In the genomic region with DNA sequence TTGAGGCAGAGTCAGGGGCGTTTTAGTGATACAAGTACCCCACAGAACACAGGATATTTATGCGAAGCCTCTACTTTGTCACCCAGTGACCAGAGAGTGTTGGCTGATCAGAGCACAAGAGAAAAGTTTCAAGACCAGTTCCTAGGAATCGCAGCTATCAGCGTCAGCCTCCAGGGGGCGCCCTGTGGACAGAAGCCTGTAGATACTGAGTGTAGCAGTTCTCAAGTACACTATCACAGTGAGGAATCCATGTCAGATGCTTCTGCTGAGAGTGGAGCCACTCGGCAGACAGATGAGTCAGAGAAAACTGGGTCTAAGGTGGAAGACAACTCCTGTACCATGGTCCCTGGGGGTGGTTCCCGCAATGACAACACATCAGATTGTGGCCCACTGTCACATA, we compare ENCODE assay signal across 8 mouse cellular contexts.
DNase-seq lines count a peak whose midpoint lies in the region; ATAC-seq and TF ChIP-seq lines count a peak whose summit lies in the region.

No protein-coding gene starts in this region.

- no peaks in the 10 kb centered on the region for H3K27me3 ChIP-seq in forebrain, postnatal 0 days (ENCODE audit: insufficient read depth, low read length)
- H3K27me3 ChIP-seq in forebrain, embryonic 13.5 days: no peaks in the 10 kb centered on the region
- H3K27me3 ChIP-seq in kidney, postnatal 0 days (ENCODE audit: insufficient read depth, low read length): no peaks in the 10 kb centered on the region
- H3K27me3 ChIP-seq in lung, embryonic 14.5 days (ENCODE audit: insufficient read depth, low read length): no peaks in the 10 kb centered on the region
- no peaks in the 10 kb centered on the region for H3K27me3 ChIP-seq in small intestine, adult 2 months (ENCODE audit: control insufficient read depth, insufficient read depth, low read length)

- H3K27ac ChIP-seq in forebrain, postnatal 0 days (ENCODE audit: low read depth, low read length): no peak overlapping the region
- no peak overlapping the region for H3K27ac ChIP-seq in forebrain, embryonic 13.5 days
- H3K27ac ChIP-seq in kidney, postnatal 0 days: no peak overlapping the region
- H3K27ac ChIP-seq in lung, embryonic 14.5 days (ENCODE audit: low read depth): no peak overlapping the region
- H3K27ac ChIP-seq in small intestine, adult 2 months (ENCODE audit: insufficient read depth, low read depth, low read length): no peak overlapping the region

- no peak overlapping the region for H3K9ac ChIP-seq in forebrain, postnatal 0 days
- H3K9ac ChIP-seq in forebrain, embryonic 13.5 days: no peak overlapping the region
- H3K9ac ChIP-seq in kidney, postnatal 0 days (ENCODE audit: low read depth, low read length): no peak overlapping the region
- no peak overlapping the region for H3K9ac ChIP-seq in lung, embryonic 14.5 days

- no peak overlapping the region for H3K4me3 ChIP-seq in forebrain, postnatal 0 days (ENCODE audit: low read depth, low read length)
- H3K4me3 ChIP-seq in forebrain, embryonic 13.5 days: no peak overlapping the region
- H3K4me3 ChIP-seq in kidney, postnatal 0 days (replicated peaks; ENCODE audit: low read depth, low read length): no peak overlapping the region
- H3K4me3 ChIP-seq in lung, embryonic 14.5 days (ENCODE audit: low read depth, low read length): no peak overlapping the region
- H3K4me3 ChIP-seq in small intestine, adult 2 months (ENCODE audit: low read depth, low read length): no peak overlapping the region

- H3K9me3 ChIP-seq in forebrain, postnatal 0 days (ENCODE audit: low read length): no peaks in the 10 kb centered on the region
- no peaks in the 10 kb centered on the region for H3K9me3 ChIP-seq in forebrain, embryonic 13.5 days (replicated peaks)
- H3K9me3 ChIP-seq in kidney, postnatal 0 days (replicated peaks; ENCODE audit: low read length): no peaks in the 10 kb centered on the region
- no peaks in the 10 kb centered on the region for H3K9me3 ChIP-seq in lung, embryonic 14.5 days (ENCODE audit: low read depth, low read length)

- 70% methylated on average over 7 of the region's 7 CpGs for WGBS in forebrain, postnatal 0 days
- 67% methylated on average over 7 of the region's 7 CpGs for WGBS in forebrain, embryonic 13.5 days
- 74% methylated on average over 7 of the region's 7 CpGs for WGBS in kidney, postnatal 0 days
- WGBS in lung, embryonic 14.5 days: 61% methylated on average over 7 of the region's 7 CpGs
- WGBS in small intestine, adult 2 months: 67% methylated on average over 7 of the region's 7 CpGs

- H3K36me3 ChIP-seq in forebrain, postnatal 0 days (ENCODE audit: insufficient read depth): peaks cover 57% of the 10 kb centered on the region
- H3K36me3 ChIP-seq in forebrain, embryonic 13.5 days (ENCODE audit: poor library complexity, severe bottlenecking): peaks cover 59% of the 10 kb centered on the region
- H3K36me3 ChIP-seq in kidney, postnatal 0 days (ENCODE audit: insufficient read depth, low read length): peaks cover 30% of the 10 kb centered on the region; the same call in 1 of the 2 replicates
- H3K36me3 ChIP-seq in lung, embryonic 14.5 days (ENCODE audit: insufficient read depth): no peaks in the 10 kb centered on the region
- H3K36me3 ChIP-seq in small intestine, adult 2 months (ENCODE audit: control insufficient read depth, insufficient read depth, low read length): peaks cover 10% of the 10 kb centered on the region

- no peak for TF ChIP-seq POLR2A in small intestine, adult 2 months (IDR thresholded peaks at IDR 0.05; ENCODE audit: low read depth, low read length)

- peak; percentile 55 for TF ChIP-seq CTCF in forebrain, postnatal 0 days (IDR thresholded peaks at IDR 0.05; ENCODE audit: low read depth)
- TF ChIP-seq CTCF in kidney, postnatal 0 days (IDR thresholded peaks at IDR 0.05; ENCODE audit: low read depth): peak; percentile 65
- TF ChIP-seq CTCF in lung, embryonic 14.5 days (IDR thresholded peaks at IDR 0.05; ENCODE audit: low read depth): peak; percentile 61
- TF ChIP-seq CTCF in small intestine, adult 2 months (IDR thresholded peaks at IDR 0.05; ENCODE audit: extremely low read depth, insufficient read length, insufficient replicate concordance, low read depth, low read length): peak; percentile 53; the same call in 1 of the 2 replicates

- ATAC-seq in forebrain, postnatal 0 days: peak; percentile 48; the same call in 1 of the 2 replicates
- no peak for ATAC-seq in forebrain, embryonic 13.5 days
- ATAC-seq in common myeloid progenitor, adult 5-6 weeks (replicated peaks; ENCODE audit: low read depth, poor library complexity, severe bottlenecking): peak; percentile 63
- no peak; the same call in 1 of the 2 replicates for ATAC-seq in kidney, postnatal 0 days (replicated peaks; ENCODE audit: low FRiP score, low read depth)
- ATAC-seq in lung, embryonic 14.5 days (ENCODE audit: insufficient read depth): no peak

- no peaks in the 10 kb centered on the region for H3K4me1 ChIP-seq in forebrain, postnatal 0 days (ENCODE audit: insufficient read depth)
- no peaks in the 10 kb centered on the region for H3K4me1 ChIP-seq in forebrain, embryonic 13.5 days
- no peaks in the 10 kb centered on the region for H3K4me1 ChIP-seq in kidney, postnatal 0 days (replicated peaks; ENCODE audit: insufficient read depth, low read length)
- H3K4me1 ChIP-seq in lung, embryonic 14.5 days (ENCODE audit: insufficient read depth): no peaks in the 10 kb centered on the region
- H3K4me1 ChIP-seq in small intestine, adult 2 months (ENCODE audit: control insufficient read depth, insufficient read depth, insufficient read length, low read length): no peaks in the 10 kb centered on the region

- no peak overlapping the region for H3K4me2 ChIP-seq in forebrain, postnatal 0 days (ENCODE audit: low read depth)
- no peak overlapping the region for H3K4me2 ChIP-seq in forebrain, embryonic 13.5 days
- H3K4me2 ChIP-seq in kidney, postnatal 0 days (ENCODE audit: low read length): no peak overlapping the region
- H3K4me2 ChIP-seq in lung, embryonic 14.5 days: no peak overlapping the region

- DNase-seq in forebrain, postnatal 0 days: no peak
- DNase-seq in urinary bladder, postnatal 25 days (ENCODE audit: low spot score): peak; percentile 52
- DNase-seq in urinary bladder, postnatal 10 days (ENCODE audit: low spot score): no peak
- peak; percentile 41 for DNase-seq in kidney, postnatal 0 days (ENCODE audit: low spot score)
- DNase-seq in lung, embryonic 14.5 days: peak; percentile 57

Comparison
In these comparisons a context has a peak if more than half of its experiments do, and no peak if none do; other contexts are left out.
1. ATAC-seq: peak in forebrain, postnatal 0 days (single experiment) and common myeloid progenitor, adult 5-6 weeks (single experiment); none in forebrain, embryonic 13.5 days (single experiment), kidney, postnatal 0 days (single experiment) and lung, embryonic 14.5 days (single experiment).
2. DNase-seq: peak in urinary bladder, postnatal 25 days (single experiment), kidney, postnatal 0 days (single experiment) and lung, embryonic 14.5 days (single experiment); none in forebrain, postnatal 0 days (single experiment) and urinary bladder, postnatal 10 days (single experiment).
3. Peak in every context shown above with its lines, with median percentiles within 50 percentile points of each other: CTCF ChIP-seq.